Mouse (Mus musculus) kidney, embryonic 16.5 days (tissue): ENCODE results near the gene Prmt1. TPM values are rescaled to one million over a fixed set of nuclear protein-coding genes. Genes with fewer than 3 reads are reported as not detected.

Source experiments
- ATAC-seq: fragments of 200-750 bp; cut with Nextera tagmentation; 2 replicates; pipeline ENCODE4 v1.8.0; 2017; ENCODE audit warnings: moderate TSS enrichment; ENCODE audit not compliant: low FRiP score, low TSS enrichment
- H3K27ac ChIP-seq: fragments of 300-500 bp; sonication (generic); 2 replicates; pipeline ENCODE4 v1.5.1; 2014; ENCODE audit warnings: low read length
- H3K27me3 ChIP-seq: fragments of 300-500 bp; sonication (generic); 2 replicates; pipeline ENCODE4 v1.6.1; 2014; ENCODE audit warnings: low read length, control low read depth, mixed read lengths; ENCODE audit not compliant: insufficient read depth
- H3K36me3 ChIP-seq: fragments of 300-500 bp; sonication (generic); 2 replicates; pipeline ENCODE4 v1.6.1; 2014; ENCODE audit warnings: low read length, control low read depth, mixed read lengths; ENCODE audit not compliant: insufficient read depth
- H3K4me1 ChIP-seq: fragments of 300-500 bp; sonication (generic); 2 replicates; pipeline ENCODE4 v1.6.1; 2014; ENCODE audit warnings: low read length, control low read depth, mixed read lengths; ENCODE audit not compliant: insufficient read depth
- H3K4me2 ChIP-seq: fragments of 300-500 bp; sonication (generic); replicated peaks from 2 replicates; pipeline ENCODE4 v1.6.1; 2014; ENCODE audit warnings: low read depth, low read length
- H3K4me3 ChIP-seq: fragments of 300-500 bp; sonication (generic); 2 replicates; pipeline ENCODE4 v1.5.1; 2014; ENCODE audit warnings: mild to moderate bottlenecking, low read length
- H3K9ac ChIP-seq: fragments of 300-500 bp; sonication (generic); replicated peaks from 2 replicates; pipeline ENCODE4 v1.6.1; 2014; ENCODE audit warnings: low read length
- H3K9me3 ChIP-seq: fragments of 300-500 bp; sonication (generic); 2 replicates; pipeline ENCODE4 v1.6.1; 2016; ENCODE audit warnings: low read length, control low read depth
- WGBS: fragments of 180-500 bp; shearing (Covaris S2); extraction: QIAGEN DNeasy Blood & Tissue Kit; methylation state at CpG from one replicate; pipeline ENCODE4 v1.1.7; 2014; 5-methylcytosine and 5-hydroxymethylcytosine counted together
- polyA plus RNA-seq: library from polyadenylated mRNA; unstranded; fragments of >200 nt; fragmentation: Nextera tagmentation; extraction: Ambion mirVana; gene quantifications from 2 replicates; pipeline ENCODE4 v1.2.1, GENCODE M21; 2015

Prmt1 gene
- polyA plus RNA-seq, 1 experiment from 2014 or later, result 701 TPM

DNA sequence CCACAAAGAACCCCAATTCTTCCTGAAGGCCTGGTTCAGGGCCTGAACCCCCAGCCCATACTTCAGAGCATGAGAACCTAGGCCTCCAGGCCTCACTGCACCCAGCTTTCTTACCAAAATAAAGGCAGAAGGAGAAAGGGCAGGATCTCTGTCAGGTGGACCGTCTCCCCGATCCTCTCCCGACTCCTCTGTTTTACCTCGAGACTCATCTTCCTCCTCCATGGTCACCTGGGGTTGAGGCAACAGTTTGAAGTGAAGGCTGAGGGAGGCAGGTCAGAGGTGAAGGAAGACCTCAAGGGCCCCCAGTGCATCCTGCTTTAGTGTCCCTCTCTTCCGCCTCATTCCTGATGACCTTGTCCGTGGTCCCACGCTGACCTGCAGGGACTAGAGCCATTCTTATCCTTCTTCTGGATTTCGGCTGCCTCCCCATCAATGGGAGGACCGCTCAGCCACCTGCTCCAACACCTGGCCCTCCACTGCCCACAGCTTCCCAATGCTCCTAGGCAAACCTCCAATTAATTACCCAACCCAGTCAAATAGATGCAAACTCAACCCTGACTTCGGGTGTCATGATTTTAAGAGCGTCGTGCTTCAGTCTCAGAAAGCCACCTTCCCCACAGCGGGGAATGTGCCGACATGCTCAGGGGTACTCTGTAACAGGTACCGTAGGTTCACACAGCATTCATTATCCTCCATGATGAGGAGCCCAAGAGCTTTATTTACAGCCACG is 27.2 kb upstream of the Prmt1 start:
- H3K4me2 ChIP-seq, result no peak overlapping the region
- H3K9ac ChIP-seq, result no peak overlapping the region; the same call in 1 of the 2 replicates
- H3K27me3 ChIP-seq, result no peaks in the 10 kb centered on the region
- whole genome bisulfite sequencing, result 96% methylated on average over 16 of the region's 16 CpGs
- no peak overlapping the region for H3K4me3 ChIP-seq
- no peaks in the 10 kb centered on the region for H3K9me3 ChIP-seq
- H3K4me1 ChIP-seq, result peaks cover 12% of the 10 kb centered on the region
- peaks cover 40% of the 10 kb centered on the region for H3K36me3 ChIP-seq
- ATAC-seq, result no peak
- no peak overlapping the region for H3K27ac ChIP-seq

DNA sequence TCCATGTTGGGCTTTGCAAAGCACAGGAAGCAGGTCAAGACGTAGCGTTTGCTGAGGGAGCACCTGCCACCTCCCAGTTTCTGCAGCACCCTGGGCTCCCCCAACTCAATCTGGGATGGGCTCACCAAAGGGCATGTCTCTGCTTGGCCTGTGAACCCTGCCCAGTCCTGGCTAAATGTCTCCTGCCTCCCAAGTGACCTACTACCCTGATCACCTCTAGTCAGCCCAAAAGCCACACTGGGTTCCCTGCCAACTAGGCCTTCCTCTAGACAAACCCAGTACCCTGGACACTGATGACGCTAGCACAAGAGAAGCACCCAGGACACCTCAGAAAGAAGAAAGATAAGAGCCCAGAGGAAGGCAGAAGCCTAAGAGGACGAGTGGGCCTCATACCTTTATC is 26.5 kb upstream of the Prmt1 start:
- Histone ChIP-seq H3K27ac (no peak overlapping the region), H3K4me3 (no peak overlapping the region), H3K4me2 (no peak overlapping the region), H3K9me3 (no peaks in the 10 kb centered on the region), H3K27me3 (no peaks in the 10 kb centered on the region), H3K4me1 (peaks cover 7% of the 10 kb centered on the region), H3K9ac (no peak overlapping the region), H3K36me3 (peaks cover 47% of the 10 kb centered on the region)
- no peak for ATAC-seq
- 79% methylated on average over 4 of the region's 4 CpGs for WGBS

DNA sequence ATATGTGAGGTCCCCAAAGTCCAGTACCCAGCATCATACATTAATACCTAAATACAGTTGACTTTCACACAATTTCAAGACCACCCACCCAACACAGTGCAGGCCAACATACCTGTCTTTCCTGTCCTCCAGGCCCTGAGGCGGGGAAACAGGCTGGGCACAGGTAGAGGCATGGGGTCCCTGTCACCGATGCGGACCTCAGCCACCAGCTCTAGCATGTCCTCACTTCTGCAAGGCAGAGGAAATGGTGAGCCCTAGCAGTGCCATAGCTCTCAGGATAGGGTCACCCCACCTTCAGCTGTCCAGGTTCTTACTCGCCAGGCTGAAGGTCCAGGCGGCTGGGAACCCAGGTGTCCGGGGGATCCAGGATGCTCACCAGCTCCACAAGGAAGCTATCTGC is 25.6 kb upstream of the Prmt1 start:
- Histone ChIP-seq H3K9me3 (no peaks in the 10 kb centered on the region), H3K9ac (no peak overlapping the region), H3K4me3 (no peak overlapping the region), H3K4me2 (no peak overlapping the region), H3K27me3 (no peaks in the 10 kb centered on the region), H3K27ac (no peak overlapping the region), H3K4me1 (peaks cover 7% of the 10 kb centered on the region), H3K36me3 (peaks cover 55% of the 10 kb centered on the region)
- no peak for ATAC-seq
- 96% methylated on average over 6 of the region's 6 CpGs for WGBS

DNA sequence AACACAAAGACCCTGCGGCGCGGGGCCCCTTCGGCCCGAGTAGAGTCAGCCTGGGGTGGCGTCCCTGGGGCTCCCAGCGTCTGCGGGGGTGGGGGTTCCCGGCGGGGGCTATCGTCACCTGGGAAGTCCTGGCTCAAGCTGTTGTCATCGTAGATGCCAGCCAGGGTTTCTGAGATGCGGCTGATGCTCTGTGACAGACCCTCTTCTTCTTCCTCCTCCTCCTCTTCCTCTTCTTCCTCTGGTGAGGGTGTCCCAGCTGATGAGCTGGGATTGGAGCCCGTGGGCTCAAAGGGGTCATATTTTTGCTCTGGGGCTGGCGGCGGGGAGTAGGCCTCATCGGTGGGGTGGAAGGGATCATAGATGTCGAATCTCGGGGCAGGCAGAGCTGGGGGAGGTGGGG is 22.0 kb upstream of the Prmt1 start:
- no peaks in the 10 kb centered on the region for H3K27me3 ChIP-seq
- no peak overlapping the region for H3K4me3 ChIP-seq
- no peak for ATAC-seq
- H3K4me1 ChIP-seq, result 0 out of 2 replicates have a peak, but pooled peaks cover 4% of the 10 kb centered on the region
- H3K9me3 ChIP-seq, result no peaks in the 10 kb centered on the region
- H3K27ac ChIP-seq, result no peak overlapping the region
- H3K36me3 ChIP-seq, result peaks cover 88% of the 10 kb centered on the region
- H3K4me2 ChIP-seq, result no peak overlapping the region
- WGBS, result 93% methylated on average over 19 of the region's 19 CpGs
- H3K9ac ChIP-seq, result no peak overlapping the region

DNA sequence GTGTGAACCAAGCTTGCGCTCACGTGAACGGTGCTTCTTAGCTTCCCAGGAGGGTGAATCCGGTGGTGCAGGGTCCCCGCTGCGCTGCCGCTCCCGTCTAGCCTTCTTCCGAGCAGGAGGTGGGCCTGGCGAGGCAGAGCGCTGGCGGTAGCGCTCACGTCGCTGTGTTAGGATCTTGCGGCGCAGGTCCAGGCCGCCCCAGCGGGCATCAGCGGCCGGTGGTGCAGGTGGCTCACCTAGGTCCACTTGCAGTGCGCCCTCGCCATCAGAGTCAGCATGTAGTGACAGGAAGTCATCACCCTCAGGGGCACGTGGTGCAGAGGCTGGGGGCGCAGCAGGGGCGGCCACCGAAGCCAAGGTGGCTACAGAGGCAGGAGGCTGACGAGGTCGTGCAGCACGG is 21.5 kb upstream of the Prmt1 start:
- H3K9me3 ChIP-seq, result no peaks in the 10 kb centered on the region
- H3K27ac ChIP-seq, result no peak overlapping the region
- no peaks in the 10 kb centered on the region for H3K27me3 ChIP-seq
- no peak overlapping the region for H3K4me2 ChIP-seq
- H3K9ac ChIP-seq, result no peak overlapping the region
- ATAC-seq, result no peak
- H3K4me1 ChIP-seq, result 0 out of 2 replicates have a peak, but pooled peaks cover 4% of the 10 kb centered on the region
- no peak overlapping the region for H3K4me3 ChIP-seq
- WGBS, result 95% methylated on average over 30 of the region's 30 CpGs
- peaks cover 94% of the 10 kb centered on the region for H3K36me3 ChIP-seq

DNA sequence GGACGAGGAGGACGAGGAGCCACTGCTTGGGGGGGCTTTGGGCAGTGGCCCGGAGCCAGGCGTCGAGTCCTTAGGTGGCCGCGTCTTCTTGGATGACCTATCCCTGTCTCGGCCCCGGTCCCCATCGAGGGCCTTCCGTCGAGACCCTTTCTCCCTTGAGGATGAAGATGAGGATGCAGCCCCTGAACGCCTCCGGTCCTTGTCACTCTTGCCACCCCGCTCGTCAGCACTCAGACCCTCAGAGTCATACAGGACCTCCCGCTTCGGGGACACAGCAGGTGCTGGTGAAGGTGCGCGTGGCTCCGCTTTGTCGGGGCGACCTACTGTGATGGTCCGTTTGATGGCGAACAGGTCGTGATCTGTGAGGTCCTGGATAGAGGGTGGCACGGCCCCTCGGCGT is 20.8 kb upstream of the Prmt1 start:
- ATAC-seq, result no peak
- H3K36me3 ChIP-seq, result peaks cover 94% of the 10 kb centered on the region
- no peaks in the 10 kb centered on the region for H3K9me3 ChIP-seq
- H3K4me3 ChIP-seq, result no peak overlapping the region
- no peaks in the 10 kb centered on the region for H3K27me3 ChIP-seq
- H3K4me2 ChIP-seq, result no peak overlapping the region
- no peak overlapping the region for H3K27ac ChIP-seq
- WGBS, result 92% methylated on average over 29 of the region's 29 CpGs
- H3K4me1 ChIP-seq, result 0 out of 2 replicates have a peak, but pooled peaks cover 4% of the 10 kb centered on the region
- no peak overlapping the region for H3K9ac ChIP-seq

DNA sequence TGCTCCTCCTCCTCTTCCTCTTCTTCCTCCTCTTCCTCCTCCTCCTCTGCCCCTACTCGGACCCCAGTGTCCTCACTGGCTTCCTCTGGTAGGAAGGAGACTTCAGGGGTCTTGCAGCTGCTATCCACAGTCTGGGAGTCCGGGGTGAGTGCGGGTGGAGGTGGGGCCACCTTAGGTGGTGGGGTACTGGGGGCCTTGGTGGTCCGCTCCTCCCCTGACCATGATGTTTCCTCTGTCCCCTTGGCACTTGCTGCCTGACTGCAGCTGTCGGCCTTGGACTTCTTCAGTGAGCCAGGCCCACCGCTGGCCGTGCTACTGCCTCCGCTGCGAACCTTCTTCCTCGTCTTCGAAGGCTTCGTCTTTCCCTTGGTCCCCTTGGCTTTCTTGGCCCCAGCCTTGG is 20.1 kb upstream of the Prmt1 start:
- no peak overlapping the region for H3K27ac ChIP-seq
- WGBS, result 90% methylated on average over 12 of the region's 12 CpGs
- no peak overlapping the region for H3K9ac ChIP-seq
- H3K4me3 ChIP-seq, result no peak overlapping the region
- H3K36me3 ChIP-seq, result peaks cover 94% of the 10 kb centered on the region
- H3K27me3 ChIP-seq, result no peaks in the 10 kb centered on the region
- H3K9me3 ChIP-seq, result no peaks in the 10 kb centered on the region
- no peak overlapping the region for H3K4me2 ChIP-seq
- ATAC-seq, result no peak
- 0 out of 2 replicates have a peak, but pooled peaks cover 4% of the 10 kb centered on the region for H3K4me1 ChIP-seq

DNA sequence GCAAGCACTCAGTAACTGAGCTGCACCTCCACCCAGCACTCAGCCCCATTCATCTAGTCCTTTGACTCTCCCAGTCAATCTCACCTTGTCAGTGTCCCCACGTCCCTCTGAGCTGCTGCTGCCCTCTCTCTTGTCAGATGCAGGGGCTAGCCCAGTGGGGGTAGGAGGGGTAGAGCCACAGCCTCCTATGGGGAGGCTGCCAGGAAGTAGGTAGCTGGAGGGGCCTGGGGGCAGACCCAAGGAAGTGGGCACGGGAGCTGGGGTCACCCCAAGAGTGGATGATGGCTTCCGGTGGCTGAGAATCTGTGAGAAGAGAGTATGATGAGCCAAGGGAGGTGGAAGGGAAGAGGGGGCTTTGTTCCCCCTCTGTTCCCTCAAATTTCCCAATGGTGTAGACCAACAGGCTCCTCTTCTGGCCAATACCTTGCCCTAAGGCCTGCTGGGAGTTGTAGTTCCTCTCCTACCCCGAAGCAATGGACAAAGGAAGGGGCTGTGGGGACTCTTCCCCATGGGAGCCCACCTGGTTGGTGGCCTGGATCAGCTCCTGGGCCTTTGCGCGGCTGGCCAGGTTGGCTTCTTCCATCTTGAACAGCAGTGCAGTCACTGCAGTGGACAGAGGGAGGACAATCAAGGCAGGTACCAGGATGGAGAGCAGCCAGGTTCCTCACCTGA is 19.1 kb upstream of the Prmt1 start:
- H3K4me2 ChIP-seq, result no peak overlapping the region
- ATAC-seq, result no peak
- H3K27me3 ChIP-seq, result no peaks in the 10 kb centered on the region
- H3K9me3 ChIP-seq, result no peaks in the 10 kb centered on the region
- no peak overlapping the region for H3K27ac ChIP-seq
- H3K4me1 ChIP-seq, result peaks cover 8% of the 10 kb centered on the region
- H3K4me3 ChIP-seq, result no peak overlapping the region
- no peak overlapping the region for H3K9ac ChIP-seq
- 90% methylated on average over 6 of the region's 6 CpGs for WGBS
- H3K36me3 ChIP-seq, result peaks cover 97% of the 10 kb centered on the region

DNA sequence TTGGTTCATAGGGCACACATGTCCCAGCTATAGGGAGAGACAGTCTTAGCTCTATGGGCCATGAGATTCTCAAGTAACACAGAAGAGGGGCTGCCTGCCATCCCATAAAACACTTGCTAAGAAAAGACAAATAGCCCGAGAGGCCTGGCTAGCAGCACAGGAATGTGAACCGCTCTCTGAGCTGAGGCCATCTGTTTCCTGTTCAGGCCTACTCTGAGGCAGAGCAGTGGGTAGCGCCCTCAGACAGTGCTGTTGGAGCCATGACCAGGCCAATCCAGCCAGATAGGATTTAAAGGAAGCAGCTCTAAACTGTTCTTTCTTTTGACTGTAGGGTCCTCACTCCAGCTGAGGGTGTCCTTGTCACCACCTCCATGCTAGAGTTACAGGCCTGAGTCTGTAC is 18.2 kb upstream of the Prmt1 start:
- 36% methylated on average over 3 of the region's 3 CpGs for WGBS
- peak overlapping the region; percentile 56 for H3K27ac ChIP-seq

DNA sequence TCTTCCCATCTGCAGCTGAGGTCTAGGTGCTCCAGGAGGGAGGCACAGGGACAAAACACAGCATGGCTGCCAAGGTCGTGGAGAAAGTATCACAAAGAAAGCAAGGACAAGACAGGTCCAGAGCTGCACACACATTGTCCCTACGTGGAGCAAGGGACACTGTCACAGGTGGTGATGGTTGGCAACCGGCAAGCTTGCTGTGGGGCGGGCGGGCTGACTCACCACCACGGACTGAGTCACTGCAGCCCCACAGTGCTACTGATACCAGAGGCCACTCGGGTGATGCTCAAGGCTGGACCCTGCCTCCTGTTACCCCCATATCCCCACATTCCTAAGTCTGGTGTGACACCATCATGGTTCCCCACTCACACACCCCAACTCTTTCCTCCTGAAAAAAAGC is 16.1 kb upstream of the Prmt1 start:
- H3K4me3 ChIP-seq, result no peak overlapping the region
- no peak for ATAC-seq
- H3K9me3 ChIP-seq, result no peaks in the 10 kb centered on the region
- no peak overlapping the region for H3K9ac ChIP-seq
- H3K4me2 ChIP-seq, result no peak overlapping the region
- no peak overlapping the region for H3K27ac ChIP-seq
- H3K27me3 ChIP-seq, result no peaks in the 10 kb centered on the region
- WGBS, result 87% methylated on average over 7 of the region's 7 CpGs
- peaks cover 32% of the 10 kb centered on the region for H3K4me1 ChIP-seq
- peaks cover 75% of the 10 kb centered on the region for H3K36me3 ChIP-seq

More for the DNA sequence above, 18.2 kb upstream of the Prmt1 start:
- H3K9me3 ChIP-seq, result no peaks in the 10 kb centered on the region
- no peak for ATAC-seq
- H3K4me1 ChIP-seq, result peaks cover 17% of the 10 kb centered on the region
- no peak overlapping the region for H3K4me2 ChIP-seq
- H3K4me3 ChIP-seq, result no peak overlapping the region
- H3K36me3 ChIP-seq, result peaks cover 96% of the 10 kb centered on the region
- H3K9ac ChIP-seq, result no peak overlapping the region
- H3K27me3 ChIP-seq, result no peaks in the 10 kb centered on the region
